Mouse (Mus musculus): ENCODE data around the gene Tas1r1. TPM values are rescaled to one million over a fixed set of nuclear protein-coding genes. Genes with fewer than 3 reads are reported as not detected.

Tas1r1 gene
- total and polyA plus RNA-seq, 2 experiments from 2014 or later: 0.08 TPM; not detected in 1

DNA sequence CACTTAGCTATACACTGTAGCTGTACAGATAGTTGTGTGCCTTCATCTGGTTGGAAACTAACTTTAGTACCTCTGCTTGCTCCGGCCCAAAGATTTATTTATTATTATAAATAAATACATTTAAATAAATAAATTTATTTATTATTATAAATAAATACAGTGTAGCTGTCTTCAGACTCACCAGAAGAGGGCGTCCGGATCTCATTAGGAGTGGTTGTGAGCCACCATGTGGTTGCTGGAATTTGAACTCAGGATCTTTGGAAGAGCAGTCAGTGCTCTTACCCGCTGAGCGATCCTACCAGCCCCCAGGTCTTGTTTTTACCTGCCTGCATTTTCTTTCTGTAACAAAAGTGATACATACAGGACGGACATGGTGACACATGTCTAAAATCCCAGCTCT, 32.2 kb downstream of the Tas1r1 start:
- Histone ChIP-seq H3K9ac (replicated peaks; ENCODE audit: low read depth, low read length) (no peak overlapping the region), H3K4me1 (ENCODE audit: control insufficient read depth, insufficient read depth) (peaks cover 17% of the 10 kb centered on the region; the same call in 1 of the 2 replicates), H3K36me3 (replicated peaks; ENCODE audit: control insufficient read depth, insufficient read depth, low read length) (no peaks in the 10 kb centered on the region), H3K27ac (ENCODE audit: low read depth) (peak overlapping the region; percentile 96; the same call in 1 of the 2 replicates), H3K4me3 (ENCODE audit: low read depth, low read length) (no peak overlapping the region), H3K27me3 (ENCODE audit: control insufficient read depth, insufficient read depth, low read length) (no peaks in the 10 kb centered on the region), H3K9me3 (replicated peaks; ENCODE audit: control insufficient read depth, low read length) (no peaks in the 10 kb centered on the region), H3K4me2 (ENCODE audit: low read depth, low read length) (no peak overlapping the region)
- 82% methylated on average over 6 of the region's 6 CpGs for WGBS
- DNase-seq (ENCODE audit: low spot score): no peak
- no peak for ATAC-seq (ENCODE audit: insufficient read depth, low read depth)
- peak; percentile 16 for TF ChIP-seq CTCF (IDR thresholded peaks at IDR 0.05; ENCODE audit: low read depth)
- TF ChIP-seq EP300 (IDR thresholded peaks at IDR 0.05; ENCODE audit: low read depth): no peak

DNA sequence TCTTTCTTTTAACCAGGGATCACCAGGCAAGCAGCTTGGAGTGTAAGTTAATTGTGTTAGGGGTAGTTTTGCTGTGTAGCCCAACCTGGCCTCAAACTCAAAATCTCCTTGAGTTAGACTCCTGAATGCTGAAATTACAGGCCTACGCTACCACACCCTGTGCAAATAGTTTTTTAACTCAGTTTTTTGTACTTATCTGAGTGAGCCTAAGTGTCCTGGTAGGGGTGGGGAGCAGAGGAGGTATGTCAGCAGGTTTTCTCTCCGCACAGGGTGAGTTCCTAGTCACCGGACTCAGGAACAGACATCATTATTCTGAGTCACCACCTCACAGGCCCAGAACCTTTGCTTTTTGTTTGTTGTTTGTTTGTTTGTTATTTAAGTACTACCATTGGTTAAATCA, 36.3 kb downstream of the Tas1r1 start:
- no peaks in the 10 kb centered on the region for H3K27me3 ChIP-seq (ENCODE audit: control insufficient read depth, insufficient read depth, low read length)
- ATAC-seq (ENCODE audit: insufficient read depth, low read depth): no peak
- WGBS: 88% methylated on average over 3 of the region's 3 CpGs
- H3K4me1 ChIP-seq (ENCODE audit: control insufficient read depth, insufficient read depth): peaks cover 3% of the 10 kb centered on the region; the same call in 1 of the 2 replicates
- no peak for DNase-seq (ENCODE audit: low spot score)
- no peaks in the 10 kb centered on the region for H3K36me3 ChIP-seq (replicated peaks; ENCODE audit: control insufficient read depth, insufficient read depth, low read length)
- TF ChIP-seq CTCF (IDR thresholded peaks at IDR 0.05; ENCODE audit: low read depth) (no peak), EP300 (IDR thresholded peaks at IDR 0.05; ENCODE audit: low read depth) (no peak)
- no peak overlapping the region for H3K9ac ChIP-seq (replicated peaks; ENCODE audit: low read depth, low read length)
- H3K9me3 ChIP-seq (replicated peaks; ENCODE audit: control insufficient read depth, low read length): no peaks in the 10 kb centered on the region
- H3K4me2 ChIP-seq (ENCODE audit: low read depth, low read length): no peak overlapping the region
- H3K27ac ChIP-seq (ENCODE audit: low read depth): no peak overlapping the region
- no peak overlapping the region for H3K4me3 ChIP-seq (ENCODE audit: low read depth, low read length)

GRCm38 (mm10) chr4:152001335-152001734, 37.0 kb downstream of the Tas1r1 start:
- 73% methylated on average over 4 of the region's 4 CpGs for WGBS
- TF ChIP-seq EP300 (IDR thresholded peaks at IDR 0.05; ENCODE audit: low read depth) (no peak), CTCF (IDR thresholded peaks at IDR 0.05; ENCODE audit: low read depth) (no peak)
- Histone ChIP-seq H3K9ac (replicated peaks; ENCODE audit: low read depth, low read length) (no peak overlapping the region), H3K4me3 (ENCODE audit: low read depth, low read length) (no peak overlapping the region), H3K27me3 (ENCODE audit: control insufficient read depth, insufficient read depth, low read length) (no peaks in the 10 kb centered on the region), H3K4me2 (ENCODE audit: low read depth, low read length) (no peak overlapping the region), H3K4me1 (ENCODE audit: control insufficient read depth, insufficient read depth) (0 out of 2 replicates have a peak, but pooled peaks cover 3% of the 10 kb centered on the region), H3K36me3 (replicated peaks; ENCODE audit: control insufficient read depth, insufficient read depth, low read length) (no peaks in the 10 kb centered on the region), H3K27ac (ENCODE audit: low read depth) (no peak overlapping the region), H3K9me3 (replicated peaks; ENCODE audit: control insufficient read depth, low read length) (no peaks in the 10 kb centered on the region)
- ATAC-seq (ENCODE audit: insufficient read depth, low read depth) (no peak), DNase-seq (ENCODE audit: low spot score) (no peak)

DNA sequence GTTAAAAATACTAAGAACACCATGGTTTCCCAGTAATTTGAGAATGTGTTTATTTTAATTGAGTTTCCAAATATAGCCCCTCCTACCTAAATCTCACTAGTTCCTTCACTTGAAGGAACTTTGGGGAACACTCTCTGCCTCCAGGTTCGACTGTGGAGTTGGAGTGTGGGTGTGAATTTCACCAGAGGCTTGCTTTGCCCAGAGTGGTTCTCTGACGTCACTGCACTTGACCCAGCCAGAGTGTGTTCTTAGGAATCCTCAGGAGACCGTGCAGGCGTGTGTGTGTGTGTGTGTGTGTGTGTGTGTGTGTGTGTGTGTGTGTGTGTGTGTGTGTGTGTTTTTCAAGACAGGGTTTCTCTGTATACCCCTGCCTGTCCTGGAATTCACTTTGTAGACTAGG, 37.5 kb downstream of the Tas1r1 start:
- TF ChIP-seq EP300 (IDR thresholded peaks at IDR 0.05; ENCODE audit: low read depth): no peak
- no peak for TF ChIP-seq CTCF (IDR thresholded peaks at IDR 0.05; ENCODE audit: low read depth)
- H3K4me3 ChIP-seq (ENCODE audit: low read depth, low read length): no peak overlapping the region
- ATAC-seq (ENCODE audit: insufficient read depth, low read depth): no peak
- 33% methylated on average over 4 of the region's 4 CpGs for WGBS
- no peak overlapping the region for H3K27ac ChIP-seq (ENCODE audit: low read depth)
- no peaks in the 10 kb centered on the region for H3K36me3 ChIP-seq (replicated peaks; ENCODE audit: control insufficient read depth, insufficient read depth, low read length)
- no peak overlapping the region for H3K9ac ChIP-seq (replicated peaks; ENCODE audit: low read depth, low read length)
- no peak overlapping the region for H3K4me2 ChIP-seq (ENCODE audit: low read depth, low read length)
- no peaks in the 10 kb centered on the region for H3K27me3 ChIP-seq (ENCODE audit: control insufficient read depth, insufficient read depth, low read length)
- H3K9me3 ChIP-seq (replicated peaks; ENCODE audit: control insufficient read depth, low read length): no peaks in the 10 kb centered on the region
- DNase-seq (ENCODE audit: low spot score): no peak
- H3K4me1 ChIP-seq (ENCODE audit: control insufficient read depth, insufficient read depth): 0 out of 2 replicates have a peak, but pooled peaks cover 3% of the 10 kb centered on the region

DNA sequence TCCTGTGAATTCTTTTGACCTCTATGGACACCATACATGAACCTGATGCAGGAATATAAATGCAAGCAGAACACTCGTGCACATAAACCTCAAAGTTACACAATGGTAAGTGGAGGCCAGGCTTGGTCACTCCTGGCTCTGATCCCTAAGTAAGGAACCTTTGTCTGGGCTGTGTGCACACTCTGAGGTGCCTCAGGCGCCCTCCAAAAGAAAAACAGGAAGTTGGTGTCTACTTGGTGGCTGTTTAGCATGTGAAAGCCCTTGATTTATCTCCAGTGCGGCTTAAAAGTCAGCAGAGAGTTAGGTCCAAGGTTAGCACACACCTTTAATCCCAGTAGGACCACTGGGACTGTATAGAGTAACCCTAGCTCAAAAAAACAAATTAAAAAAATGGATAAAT, 38.9 kb downstream of the Tas1r1 start:
- no peak overlapping the region for H3K4me2 ChIP-seq (ENCODE audit: low read depth, low read length)
- no peak for ATAC-seq (ENCODE audit: insufficient read depth, low read depth)
- H3K27me3 ChIP-seq (ENCODE audit: control insufficient read depth, insufficient read depth, low read length): no peaks in the 10 kb centered on the region
- H3K4me1 ChIP-seq (ENCODE audit: control insufficient read depth, insufficient read depth): peaks cover 5% of the 10 kb centered on the region
- H3K27ac ChIP-seq (ENCODE audit: low read depth): no peak overlapping the region
- no peak for TF ChIP-seq EP300 (IDR thresholded peaks at IDR 0.05; ENCODE audit: low read depth)
- TF ChIP-seq CTCF (IDR thresholded peaks at IDR 0.05; ENCODE audit: low read depth): no peak
- no peak overlapping the region for H3K4me3 ChIP-seq (ENCODE audit: low read depth, low read length)
- H3K36me3 ChIP-seq (replicated peaks; ENCODE audit: control insufficient read depth, insufficient read depth, low read length): no peaks in the 10 kb centered on the region
- WGBS: 57% methylated on average over 3 of the region's 3 CpGs
- no peak for DNase-seq (ENCODE audit: low spot score)
- H3K9ac ChIP-seq (replicated peaks; ENCODE audit: low read depth, low read length): no peak overlapping the region
- H3K9me3 ChIP-seq (replicated peaks; ENCODE audit: control insufficient read depth, low read length): no peaks in the 10 kb centered on the region

DNA sequence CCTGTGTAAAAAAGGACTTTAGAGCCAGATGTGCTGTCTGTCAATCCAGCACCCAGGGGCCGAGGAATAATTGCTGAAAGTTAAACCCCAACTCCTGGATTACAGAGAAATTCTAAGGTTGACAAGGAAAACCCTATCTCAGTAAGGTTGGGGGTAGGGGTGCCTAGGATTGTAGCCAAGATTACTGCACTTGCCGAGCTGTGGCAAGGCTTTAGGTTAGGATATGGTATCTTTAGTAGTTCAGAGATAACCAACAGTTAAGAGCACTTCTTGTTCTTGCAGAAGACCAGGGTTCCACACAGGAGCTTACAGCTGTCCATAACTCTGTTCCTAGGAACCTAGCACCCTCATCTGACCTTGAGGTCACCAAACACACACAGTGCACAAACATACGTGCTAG, 40.7 kb downstream of the Tas1r1 start:
- no peak overlapping the region for H3K9ac ChIP-seq (replicated peaks; ENCODE audit: low read depth, low read length)

More for the DNA sequence above, 40.7 kb downstream of the Tas1r1 start:
- 61% methylated on average over 3 of the region's 3 CpGs for WGBS
- no peak for DNase-seq (ENCODE audit: low spot score)
- H3K4me1 ChIP-seq (ENCODE audit: control insufficient read depth, insufficient read depth): peaks cover 12% of the 10 kb centered on the region
- H3K9me3 ChIP-seq (replicated peaks; ENCODE audit: control insufficient read depth, low read length): no peaks in the 10 kb centered on the region
- ATAC-seq (ENCODE audit: insufficient read depth, low read depth): no peak
- no peaks in the 10 kb centered on the region for H3K27me3 ChIP-seq (ENCODE audit: control insufficient read depth, insufficient read depth, low read length)
- no peak overlapping the region for H3K27ac ChIP-seq (ENCODE audit: low read depth)
- no peaks in the 10 kb centered on the region for H3K36me3 ChIP-seq (replicated peaks; ENCODE audit: control insufficient read depth, insufficient read depth, low read length)
- no peak for TF ChIP-seq EP300 (IDR thresholded peaks at IDR 0.05; ENCODE audit: low read depth)
- no peak for TF ChIP-seq CTCF (IDR thresholded peaks at IDR 0.05; ENCODE audit: low read depth)
- H3K4me3 ChIP-seq (ENCODE audit: low read depth, low read length): no peak overlapping the region
- H3K4me2 ChIP-seq (ENCODE audit: low read depth, low read length): peak overlapping the region; percentile 99
